Mouse (Mus musculus): ENCODE measurements around the gene Ankmy1.

Gene Ankmy1

DNA sequence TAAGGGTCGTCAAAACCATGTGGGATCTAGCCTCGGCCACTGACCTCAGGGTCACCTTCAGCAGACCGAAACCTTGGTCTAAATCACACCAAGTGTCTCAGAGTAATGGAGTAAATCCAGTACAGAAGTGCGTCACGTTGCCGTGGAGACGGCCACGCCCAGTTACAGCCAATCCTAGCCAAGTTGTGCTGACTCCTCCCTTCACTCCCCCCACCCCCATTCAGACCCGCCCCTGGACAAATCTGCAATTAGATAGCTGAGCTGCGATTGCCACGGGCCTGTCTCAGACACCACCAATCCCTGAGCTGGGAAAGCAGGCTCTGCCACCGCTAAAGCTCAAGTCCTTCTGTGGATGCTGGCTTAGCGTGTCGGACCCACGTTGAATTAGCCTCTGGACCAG, at the start of gene Ankmy1:
TSS of gene Ankmy1 (minus strand) at position 121 of the 400 bp plus-strand sequence.
- DNase-seq: no peak

DNA sequence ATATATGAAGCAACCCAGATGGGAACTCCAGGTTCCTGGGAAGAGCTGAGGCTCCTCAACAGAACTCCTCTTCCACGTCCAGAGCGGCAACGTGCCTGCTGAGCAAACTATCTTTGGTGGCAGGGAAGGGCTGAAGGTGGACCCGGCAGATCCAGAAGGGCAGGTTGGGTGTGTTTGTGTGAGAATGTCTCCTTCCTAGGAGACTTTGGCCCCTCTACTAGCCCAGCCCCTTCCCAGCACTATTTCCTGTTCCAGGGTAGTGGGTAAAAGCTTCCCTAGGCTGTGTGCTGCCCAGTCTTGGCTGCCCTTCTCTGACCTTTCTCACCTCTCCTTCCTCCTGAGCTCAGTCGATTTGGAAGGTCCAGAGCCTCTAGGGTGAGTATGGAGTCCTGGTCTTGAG, 47.9 kb upstream of the Ankmy1 start, which contains the start of gene Gpr35:
TSS of gene Gpr35 (plus strand) at position 259 of the 400 bp plus-strand sequence.
- no peak for DNase-seq

DNA sequence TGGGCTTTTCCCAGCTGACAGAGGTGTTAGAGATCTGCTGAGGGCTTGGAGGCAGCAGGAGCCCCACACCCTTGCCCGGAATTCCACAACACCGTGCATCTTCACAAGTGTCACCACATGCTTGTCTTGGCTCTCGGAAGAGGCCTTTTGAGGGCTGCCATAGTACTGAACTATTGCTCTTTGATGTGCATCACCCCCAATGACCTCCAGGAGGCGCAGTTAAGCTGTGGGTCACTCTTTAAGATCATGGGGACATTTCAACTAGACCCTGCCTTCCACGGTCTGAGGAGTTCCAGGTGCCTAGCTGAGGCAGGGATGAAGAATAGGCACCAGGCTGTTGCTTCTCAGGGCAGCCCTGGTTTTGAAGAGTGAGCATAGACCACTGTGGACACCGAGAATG, 46.7 kb upstream of the Ankmy1 start:
- no peak for DNase-seq

DNA sequence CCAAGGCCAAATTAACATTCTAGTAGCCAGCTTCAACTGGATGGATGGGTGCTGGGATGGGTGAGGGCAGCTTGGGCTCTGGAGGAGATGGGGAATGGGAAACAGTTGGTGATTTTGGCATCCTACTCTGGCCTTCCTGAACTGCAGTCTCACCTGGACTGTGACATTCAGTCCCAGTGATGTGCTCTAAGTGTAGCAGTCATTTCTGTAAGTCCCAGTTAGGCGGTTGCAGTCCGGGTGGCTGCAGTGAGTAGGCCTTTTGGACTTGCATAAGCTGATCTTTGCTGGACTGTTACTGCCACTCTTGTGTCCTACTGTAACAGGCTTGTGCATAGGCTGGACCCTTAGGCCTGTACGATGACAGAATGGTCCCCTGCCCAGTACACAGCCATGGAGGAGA, 45.3 kb upstream of the Ankmy1 start:
- no peak for DNase-seq

DNA sequence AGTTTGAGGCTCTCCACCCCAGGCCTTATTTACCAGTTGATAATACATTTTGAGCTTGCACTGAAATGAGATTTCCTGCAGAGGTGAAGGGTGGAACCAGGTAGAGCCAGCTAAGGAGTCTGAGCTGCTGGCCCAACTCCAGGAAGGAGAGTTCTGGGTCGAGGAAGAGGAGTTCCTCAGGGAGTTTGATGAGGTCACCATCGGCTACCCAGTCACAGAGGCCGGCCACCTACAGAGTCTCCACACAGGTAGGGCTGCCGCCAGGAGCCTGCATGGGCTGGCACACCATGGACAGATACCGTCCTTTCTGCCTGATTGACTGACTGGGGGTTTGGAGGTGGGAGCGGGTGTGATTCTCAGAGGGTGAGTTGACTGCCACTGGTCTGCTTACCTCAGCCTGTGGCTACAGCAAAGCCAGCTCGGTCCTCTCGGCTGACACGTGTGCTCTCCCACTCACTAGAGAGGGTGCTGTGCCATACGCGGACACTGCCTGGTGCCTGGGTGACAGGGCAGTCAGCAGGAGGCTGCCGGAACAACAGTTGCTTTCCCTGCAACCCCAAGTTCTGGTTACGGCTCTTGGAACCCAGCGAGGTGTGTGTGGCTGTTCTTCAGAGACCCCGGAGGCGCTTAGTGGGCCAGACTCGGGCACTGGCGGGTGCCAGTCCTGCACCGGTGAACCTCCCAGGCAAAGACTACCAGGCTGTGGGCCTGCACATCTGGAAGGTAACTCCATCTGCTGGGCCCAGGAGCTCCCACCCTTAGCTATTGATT, 40.7 kb upstream of the Ankmy1 start:
- no peak for DNase-seq

DNA sequence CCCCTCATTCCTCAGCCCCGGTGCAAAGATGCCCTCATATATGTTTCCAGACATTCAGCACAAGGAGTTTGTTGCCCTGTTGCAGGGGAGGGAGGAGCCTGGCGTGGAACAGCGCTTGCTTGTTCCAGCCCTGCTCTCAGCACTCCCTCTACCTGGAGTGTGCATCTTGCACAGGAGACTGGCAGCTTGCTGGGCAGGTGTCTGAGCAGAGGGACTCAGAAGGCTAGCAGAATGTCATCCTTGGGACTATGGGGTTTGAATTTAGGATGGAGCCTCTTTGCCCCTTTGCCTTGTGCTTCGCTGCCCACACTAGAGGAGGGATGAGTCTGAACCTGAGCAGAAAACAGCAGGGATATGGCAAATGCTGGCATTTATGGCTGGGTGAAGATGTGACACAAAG, 37.0 kb upstream of the Ankmy1 start:
- peak; percentile 50 to 61 for DNase-seq

DNA sequence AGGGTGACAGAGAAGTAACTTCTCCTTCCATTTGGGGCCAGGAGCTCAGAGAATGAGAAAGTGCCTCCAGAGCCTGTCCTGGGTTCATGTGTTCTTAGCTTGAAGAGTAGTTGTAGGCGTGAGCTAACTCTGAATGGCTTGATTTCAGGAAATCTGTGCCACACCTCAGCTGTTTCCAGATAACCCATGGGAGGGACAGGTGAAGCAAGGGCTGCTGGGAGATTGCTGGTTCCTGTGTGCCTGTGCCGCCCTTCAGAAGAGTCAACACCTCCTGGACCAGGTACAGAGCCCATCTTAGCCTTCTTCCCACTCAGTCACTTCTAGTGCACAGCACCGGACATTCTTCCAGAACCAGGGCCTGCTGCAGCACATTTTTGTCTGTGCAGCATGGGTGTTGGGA, 35.1 kb upstream of the Ankmy1 start:
- DNase-seq: no peak

DNA sequence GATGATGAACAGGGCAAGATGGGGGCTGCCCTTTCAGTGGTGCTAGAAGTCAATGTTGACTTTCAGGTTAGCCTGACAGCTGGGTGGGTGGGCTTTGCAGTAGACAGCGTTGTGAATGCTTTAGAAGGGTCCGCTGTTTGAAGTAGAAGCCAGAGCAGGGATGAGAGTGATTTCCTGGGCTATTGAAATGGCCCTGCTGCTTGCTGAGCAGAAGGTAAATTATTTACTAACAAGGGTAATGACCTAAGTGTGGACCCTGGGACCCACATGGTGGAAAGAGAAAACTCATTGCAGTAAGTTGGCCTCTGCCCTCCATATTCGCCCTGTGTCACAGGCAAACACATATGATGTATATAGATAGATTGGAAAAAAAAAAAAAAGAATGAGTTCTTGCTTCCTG, 33.8 kb upstream of the Ankmy1 start:
- DNase-seq: no peak

DNA sequence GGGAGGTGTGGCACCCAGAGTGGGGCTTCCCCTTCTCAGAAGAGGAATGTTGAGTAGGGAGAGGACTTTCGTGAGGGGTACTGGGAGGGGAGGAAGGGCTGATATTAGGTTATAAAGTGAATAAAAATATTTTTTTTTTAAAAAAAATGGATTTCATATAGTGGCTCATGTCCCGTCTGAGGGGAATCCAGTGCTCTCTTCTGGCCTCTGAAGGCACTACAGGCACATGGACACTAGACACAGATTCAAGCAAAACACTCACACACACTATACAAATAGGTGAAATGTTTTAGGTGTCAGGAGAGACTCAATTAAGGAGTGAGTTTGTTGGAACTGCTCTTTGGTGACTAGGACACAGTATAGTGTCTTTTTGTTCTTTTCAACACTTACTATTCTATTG, 33.3 kb upstream of the Ankmy1 start:
- DNase-seq: no peak

DNA sequence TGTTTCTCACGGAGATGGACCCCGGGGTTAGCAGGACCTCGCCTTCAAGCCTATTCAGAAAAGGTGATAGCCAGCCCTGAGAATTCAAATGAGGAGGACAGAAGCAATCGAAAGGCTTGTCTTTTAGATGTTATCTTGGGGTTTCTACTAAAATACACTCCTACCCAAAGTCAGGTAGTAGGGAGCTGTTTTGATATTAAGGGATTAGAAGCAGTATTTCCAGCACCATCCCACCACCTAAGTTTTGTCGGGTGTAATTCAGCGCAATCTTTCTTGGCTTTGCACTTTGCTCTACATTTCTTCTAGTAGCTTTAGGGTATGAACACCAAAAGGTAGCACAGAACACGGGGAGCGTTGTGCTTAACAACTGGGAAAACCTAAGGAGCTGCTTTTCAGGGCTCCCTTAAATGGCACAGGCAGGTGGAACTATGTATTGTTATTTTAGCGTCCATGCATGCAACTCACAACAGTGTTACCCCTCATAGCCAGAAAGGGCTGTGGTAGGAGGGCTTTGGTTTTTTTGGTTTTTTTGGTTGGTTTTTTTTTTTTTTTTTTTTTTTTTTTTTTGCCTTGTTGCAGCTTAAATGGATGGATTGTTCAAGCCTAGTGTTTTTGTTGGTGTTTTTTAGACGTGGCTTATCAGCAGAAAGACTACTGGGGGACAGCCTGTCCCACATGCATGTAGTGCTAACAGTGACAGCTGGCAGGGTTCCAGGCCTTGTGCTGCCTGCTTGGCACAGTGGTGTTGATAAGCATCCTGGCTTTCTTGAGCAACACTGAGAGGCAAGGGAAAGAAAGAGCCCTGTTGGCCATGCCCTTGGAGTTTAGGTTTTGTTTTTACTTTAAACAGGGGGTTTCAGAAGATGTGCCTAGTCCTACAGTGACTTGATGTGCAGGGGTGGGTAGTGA, 32.6 kb upstream of the Ankmy1 start:
- DNase-seq: peak; percentile 49 to 58

DNA sequence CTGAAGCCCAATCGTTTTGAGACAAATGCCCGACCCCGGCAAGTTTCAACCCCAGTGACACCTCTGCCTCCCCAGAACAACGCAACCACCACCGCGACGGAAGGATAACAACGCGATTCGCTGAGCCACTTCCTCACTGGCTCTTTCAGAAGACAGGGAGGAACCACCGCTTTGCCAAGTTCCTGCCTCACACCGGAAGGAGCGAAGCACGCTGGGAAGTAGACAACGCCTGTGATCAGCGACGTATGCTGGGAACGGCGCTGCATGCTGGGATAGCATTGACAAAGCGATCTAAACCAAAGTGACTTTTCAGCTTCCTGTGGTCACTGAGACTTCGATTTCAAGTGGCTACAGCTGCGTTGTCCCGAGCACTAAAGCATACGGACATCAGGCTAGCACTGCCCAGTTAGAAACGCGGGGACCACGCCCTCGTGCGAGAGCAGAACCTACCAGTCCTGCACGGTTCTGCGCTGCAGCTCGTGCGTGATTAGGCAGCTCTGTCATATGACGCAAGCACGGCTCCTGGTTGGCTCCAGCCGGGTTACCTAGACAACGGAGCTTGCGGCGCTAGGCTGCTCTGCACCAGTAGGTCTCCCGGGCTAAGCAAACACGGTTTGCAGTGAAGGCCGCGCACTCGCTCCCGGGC, 31.6 kb upstream of the Ankmy1 start, which contains the start of gene Capn10:
TSS of gene Capn10 (plus strand) at position 195 of the 646 bp plus-strand sequence.
- peak; percentile 95 to 97 for DNase-seq

DNA sequence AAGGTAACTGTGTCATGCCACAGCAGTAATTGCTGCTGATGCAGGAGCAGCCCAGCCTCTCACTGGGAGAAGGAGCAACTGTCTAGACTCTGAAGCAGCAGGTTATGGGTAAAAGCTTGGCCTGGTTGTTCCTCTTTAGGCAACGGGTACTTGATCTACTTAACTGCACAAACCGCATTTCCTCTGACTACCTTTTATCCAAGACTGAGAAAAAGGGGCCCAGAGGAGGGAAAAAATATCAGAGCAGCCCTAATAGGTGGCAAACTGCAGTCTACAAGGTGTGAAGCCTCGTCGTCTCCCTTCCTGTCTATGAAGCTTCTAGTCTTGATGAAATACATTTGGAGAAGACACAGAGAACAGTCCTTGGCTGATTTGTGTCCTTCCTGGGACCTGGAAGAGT, 30.9 kb upstream of the Ankmy1 start:
- no peak for DNase-seq

DNA sequence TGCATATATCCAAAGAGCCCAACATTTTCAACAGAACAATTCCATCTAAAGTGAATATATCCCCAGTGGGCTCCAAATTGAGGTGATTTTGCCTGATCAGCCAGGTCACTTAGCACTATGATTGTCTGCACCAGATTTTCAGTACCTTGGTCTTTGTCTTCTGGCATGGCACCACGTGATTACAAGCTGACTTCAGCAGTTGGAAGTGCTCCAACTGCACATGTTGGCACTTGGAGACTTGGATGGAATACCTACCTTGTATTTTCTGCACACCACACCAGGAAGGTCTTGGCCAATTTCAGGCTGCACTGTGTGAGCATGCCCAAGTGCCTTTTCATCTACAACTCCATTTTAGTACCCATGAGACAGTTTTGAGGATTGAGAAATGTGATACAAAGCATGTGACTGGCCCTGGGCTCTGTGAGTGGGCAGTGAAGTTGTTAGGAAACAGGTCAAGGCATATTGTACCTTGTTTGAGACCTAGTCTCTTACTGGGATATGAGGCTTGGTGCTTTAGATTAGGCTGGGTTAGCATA, 27.5 kb upstream of the Ankmy1 start:
- DNase-seq: no peak

DNA sequence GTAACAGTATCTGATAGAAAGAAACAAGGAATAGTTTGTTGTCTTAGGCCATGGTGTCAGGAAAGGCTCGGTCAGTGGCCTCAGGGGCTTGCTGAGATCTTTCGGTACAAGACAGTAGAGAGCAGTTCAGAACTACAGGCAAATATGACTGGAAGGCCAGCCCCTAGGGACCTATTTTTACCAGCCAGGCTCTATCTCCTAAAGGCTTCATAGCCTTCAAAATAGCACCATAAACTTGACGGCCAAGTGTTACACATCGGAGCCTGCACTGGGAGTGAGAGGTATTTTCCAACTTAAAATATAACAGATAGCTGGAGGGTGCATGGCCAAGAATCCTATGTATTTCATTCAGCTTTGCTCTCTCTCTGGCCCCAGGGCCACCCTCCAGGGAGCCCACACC, 18.8 kb upstream of the Ankmy1 start:
- no peak for DNase-seq

DNA sequence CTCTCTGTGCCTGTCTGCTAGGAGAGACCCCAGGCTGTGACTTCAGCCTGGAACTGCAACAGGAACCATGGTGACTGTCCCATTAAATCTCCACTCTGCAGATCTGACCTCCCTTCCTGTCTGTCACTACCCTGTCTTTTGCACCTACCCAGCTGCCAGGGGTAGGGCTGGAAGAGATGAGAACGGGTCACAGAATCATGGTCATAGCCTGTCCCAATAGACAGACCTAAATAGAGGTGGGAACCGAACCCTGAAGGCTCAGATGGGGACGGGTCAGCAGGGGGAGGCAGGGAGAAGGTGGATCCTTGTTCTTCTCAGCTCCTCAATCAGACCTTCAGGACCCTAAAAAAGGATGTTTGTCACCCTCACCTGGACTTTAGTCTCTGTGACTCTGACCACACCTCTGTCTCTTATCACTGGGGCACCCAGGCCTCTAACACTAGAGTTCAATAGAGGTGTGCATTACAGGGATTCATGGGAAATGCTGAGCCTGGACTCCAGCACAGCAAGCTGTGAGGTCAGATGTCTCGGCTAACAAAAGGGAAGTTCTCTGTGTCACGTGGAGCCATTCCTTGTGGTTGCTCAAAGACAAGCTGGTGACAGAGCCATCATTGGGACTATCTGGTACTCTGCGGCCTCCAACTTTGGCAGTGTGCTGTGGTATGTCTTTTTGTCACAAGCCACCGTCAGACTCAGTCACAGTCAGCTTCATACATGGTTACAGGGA, 17.9 kb upstream of the Ankmy1 start:
- DNase-seq: no peak

DNA sequence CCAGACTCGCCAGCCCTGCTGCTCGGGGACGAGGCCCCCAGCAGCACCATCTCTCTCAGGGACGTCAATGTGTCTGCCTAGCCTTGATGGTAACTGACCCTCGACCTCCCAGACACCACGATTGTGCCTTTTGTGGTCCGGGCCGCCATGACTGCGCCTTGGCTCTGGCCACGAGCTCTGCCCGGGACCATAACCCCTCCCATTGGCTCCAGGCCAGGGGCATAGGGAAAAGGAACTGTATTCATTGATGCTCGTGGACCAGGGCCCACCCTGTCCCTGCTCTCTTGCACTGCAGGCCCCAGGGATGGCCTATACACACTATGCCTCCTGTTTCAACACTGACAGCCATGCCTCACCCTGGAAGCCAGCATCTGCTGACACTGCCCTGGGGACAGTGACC, 17.1 kb upstream of the Ankmy1 start:
- no peak for DNase-seq

DNA sequence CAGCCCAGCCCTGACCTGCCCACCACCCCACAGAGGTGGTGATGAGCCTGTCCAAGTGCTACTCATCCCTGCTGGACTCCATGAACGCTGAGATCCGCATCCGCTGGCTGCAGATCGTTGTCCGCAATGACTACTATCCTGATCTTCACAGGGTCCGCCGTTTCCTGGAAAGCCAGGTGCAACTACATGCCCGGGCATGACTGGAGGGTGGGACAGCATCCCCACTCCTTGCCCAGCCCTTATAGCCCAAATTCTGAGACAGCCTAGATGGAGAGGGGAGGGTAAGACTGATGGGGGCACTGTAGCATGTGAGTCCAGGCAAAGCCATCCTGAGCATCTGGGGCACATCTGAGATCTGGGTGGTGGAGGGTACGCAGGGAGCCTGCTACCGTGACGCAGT, 16.4 kb upstream of the Ankmy1 start:
- no peak for DNase-seq

DNA sequence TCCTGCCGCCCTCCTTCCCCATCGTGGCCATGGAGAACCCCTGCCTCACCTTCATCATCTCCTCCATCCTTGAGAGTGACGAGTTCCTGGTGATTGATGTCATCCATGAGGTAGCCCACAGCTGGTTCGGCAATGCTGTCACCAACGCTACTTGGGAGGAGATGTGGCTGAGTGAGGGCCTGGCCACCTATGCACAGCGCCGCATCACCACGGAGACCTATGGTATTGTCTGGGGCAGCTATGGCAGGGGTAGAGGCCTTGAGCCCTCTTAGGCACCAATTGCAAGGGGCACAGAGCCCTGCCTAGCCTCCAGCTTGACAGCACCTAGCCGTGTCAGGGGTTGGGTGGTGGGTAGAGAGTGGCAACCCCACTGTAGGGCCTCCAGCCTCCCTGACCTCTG, 14.0 kb upstream of the Ankmy1 start:
- DNase-seq: no peak

DNA sequence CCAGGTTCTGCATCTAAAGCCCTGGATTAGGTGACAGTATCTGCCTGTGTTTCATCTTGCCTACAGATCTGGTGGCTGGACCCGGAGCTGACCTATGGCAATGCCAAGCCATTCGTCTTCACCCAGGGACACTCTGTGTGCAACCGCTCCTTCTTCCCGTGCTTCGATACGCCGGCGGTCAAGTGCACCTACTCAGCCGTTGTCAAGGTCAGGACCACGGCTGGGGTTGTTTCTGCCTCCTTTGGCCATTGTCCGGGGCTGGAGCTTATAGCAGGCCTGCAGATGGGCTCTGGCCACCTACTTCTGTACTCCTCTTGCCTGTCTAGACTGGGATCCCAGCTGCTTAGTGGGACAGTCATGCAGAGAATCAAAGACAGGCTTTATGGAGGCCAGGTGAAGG, 12.3 kb upstream of the Ankmy1 start:
- no peak for DNase-seq

DNA sequence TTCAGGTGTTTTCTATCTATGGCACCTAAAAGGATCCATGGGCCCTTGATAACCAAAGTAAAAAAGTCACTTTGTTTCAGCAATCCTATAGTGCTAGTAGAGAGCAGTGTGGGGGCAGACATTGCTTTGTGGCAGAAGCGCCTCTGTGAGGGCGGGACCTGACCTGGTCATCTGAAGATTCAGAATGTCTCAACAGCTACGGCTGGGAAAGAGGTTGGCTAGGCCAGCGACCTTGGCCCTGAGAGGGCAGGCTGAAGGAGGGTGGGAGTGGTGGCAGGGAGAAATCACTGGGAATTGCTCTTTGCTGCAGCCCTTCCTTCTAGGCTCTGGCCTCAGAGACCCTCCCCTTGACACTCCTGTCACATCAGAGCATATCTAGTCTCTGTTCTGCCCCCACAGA, 11.5 kb upstream of the Ankmy1 start:
- no peak for DNase-seq

DNA sequence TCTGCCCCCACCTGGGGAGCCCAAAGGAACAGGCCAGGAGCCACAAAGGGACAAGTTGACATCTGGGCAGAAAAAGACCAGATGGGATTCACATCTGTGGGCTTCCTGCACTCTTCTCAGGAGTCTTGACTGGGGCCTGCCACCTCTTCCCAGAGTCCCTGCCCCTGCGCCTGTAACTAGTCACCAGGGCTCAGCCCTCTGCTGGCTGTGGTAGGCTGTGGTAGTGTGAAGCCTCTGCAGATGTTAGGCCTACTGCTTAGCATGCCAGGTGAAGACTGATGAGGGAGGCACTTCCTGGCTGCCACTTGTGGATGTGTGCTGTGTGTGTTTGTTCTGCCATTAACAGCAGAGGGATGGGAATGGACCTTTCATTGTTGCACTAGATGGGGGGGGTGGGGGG, 9.6 kb upstream of the Ankmy1 start:
- no peak for DNase-seq

DNA sequence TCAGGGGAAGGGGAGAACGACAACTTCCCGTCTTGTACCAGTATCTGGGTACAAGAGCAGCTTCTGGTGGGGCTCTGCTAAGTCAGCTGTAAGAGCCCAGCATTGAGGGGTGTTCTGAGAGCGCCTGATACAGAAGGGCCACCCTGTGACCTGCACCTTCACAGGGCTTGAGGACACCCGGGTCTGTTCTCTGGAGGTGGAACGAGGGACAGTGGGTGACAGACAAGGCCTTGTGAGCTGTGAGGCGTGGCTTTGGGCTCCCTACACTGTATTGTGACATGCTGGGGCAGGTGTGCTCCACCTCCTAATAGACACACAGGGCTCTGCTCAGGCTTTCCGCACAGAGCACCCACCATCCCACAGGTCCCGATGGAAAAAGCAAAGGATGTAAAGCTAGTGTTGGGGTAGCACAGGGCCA, 9.0 kb upstream of the Ankmy1 start:
- no peak for DNase-seq

Data from cerebellum, adult 18-20 months (tissue).